Mouse (Mus musculus) lung, postnatal 0 days (tissue): ENCODE data around the gene Clec10a. TPM values are rescaled to one million over a fixed set of nuclear protein-coding genes. Genes with fewer than 3 reads are reported as not detected.

Experiments used
- ATAC-seq: fragments of 200-750 bp; cut with Nextera tagmentation; 2 replicates; pipeline ENCODE4 v1.8.0; 2017; ENCODE audit warnings: moderate library complexity
- DNase-seq: peaks from one replicate; pipeline ENCODE4 v3.0.0-alpha.2; 2016; ENCODE audit warnings: low spot score
- H3K27ac ChIP-seq: fragments of 300-500 bp; sonication (generic); 2 replicates; pipeline ENCODE4 v1.5.1; 2014; ENCODE audit warnings: antibody characterized with exemption, mild to moderate bottlenecking, low read length, mixed read lengths
- H3K27me3 ChIP-seq: fragments of 300-500 bp; sonication (generic); replicated peaks from 2 replicates; pipeline ENCODE4 v1.6.1; 2014; ENCODE audit warnings: low read length, mixed read lengths; ENCODE audit not compliant: insufficient read depth
- H3K36me3 ChIP-seq: fragments of 300-500 bp; sonication (generic); 2 replicates; pipeline ENCODE4 v1.6.1; 2014; ENCODE audit warnings: low read length, mixed read lengths; ENCODE audit not compliant: insufficient read depth
- H3K4me1 ChIP-seq: fragments of 300-500 bp; sonication (generic); 2 replicates; pipeline ENCODE4 v1.6.1; 2014; ENCODE audit warnings: antibody characterized with exemption, low read depth, low read length, mixed read lengths; ENCODE audit not compliant: insufficient read depth
- H3K4me2 ChIP-seq: fragments of 300-500 bp; sonication (generic); replicated peaks from 2 replicates; pipeline ENCODE4 v1.6.1; 2014; ENCODE audit warnings: low read depth, mild to moderate bottlenecking, low read length, moderate library complexity, mixed read lengths
- H3K4me3 ChIP-seq: fragments of 300-500 bp; sonication (generic); 2 replicates; pipeline ENCODE4 v1.5.1; 2014; ENCODE audit warnings: low read depth, low read length
- H3K9ac ChIP-seq: fragments of 300-500 bp; sonication (generic); replicated peaks from 2 replicates; pipeline ENCODE4 v1.6.1; 2014; ENCODE audit warnings: low read depth, mild to moderate bottlenecking
- H3K9me3 ChIP-seq: fragments of 300-500 bp; sonication (generic); 2 replicates; pipeline ENCODE4 v1.6.1; 2016; ENCODE audit warnings: low read length, mixed read lengths
- CTCF ChIP-seq: IDR thresholded peaks from 2 replicates; pipeline ENCODE4 v1.5.1; 2016; ENCODE audit warnings: antibody characterized with exemption, mild to moderate bottlenecking
- EP300 ChIP-seq: IDR thresholded peaks from 2 replicates; pipeline ENCODE4 v1.6.1; 2016; ENCODE audit warnings: antibody characterized with exemption, mild to moderate bottlenecking, control low read depth
- WGBS: fragments of 180-500 bp; shearing (Covaris S2); extraction: QIAGEN DNeasy Blood & Tissue Kit; methylation state at CpG from one replicate; pipeline ENCODE4 v1.1.7; 2014; 5-methylcytosine and 5-hydroxymethylcytosine counted together
- polyA plus RNA-seq: library from polyadenylated mRNA; unstranded; fragments of >200 nt; fragmentation: Nextera tagmentation; extraction: Ambion mirVana; gene quantifications from 2 replicates; pipeline ENCODE4 v1.2.1, GENCODE M21; 2015

Gene Clec10a
- polyA plus RNA-seq, 1 experiment from 2014 or later = 0.54 TPM

DNA sequence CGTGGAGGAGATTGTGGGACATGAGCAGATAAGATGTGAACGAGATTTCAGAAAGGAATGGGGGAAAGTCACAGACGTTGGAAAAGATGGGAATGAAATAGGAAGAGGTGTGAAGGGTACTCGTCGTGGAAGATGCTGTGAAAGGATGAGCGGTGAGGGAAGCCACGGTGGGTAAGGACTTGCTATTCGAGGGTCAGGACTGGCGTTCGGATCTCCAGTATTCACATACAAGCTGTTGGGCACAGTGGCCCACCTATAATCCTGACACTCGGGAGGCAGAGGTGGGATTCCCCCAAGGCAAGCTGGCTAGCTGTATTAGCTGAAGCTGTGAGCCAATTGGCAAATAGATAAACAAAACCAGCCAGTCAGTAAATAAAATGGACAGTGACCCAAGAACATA lies 22.8 kb downstream of the Clec10a start:
- H3K4me2 ChIP-seq = no peak overlapping the region
- no peak for TF ChIP-seq EP300
- no peak for TF ChIP-seq CTCF
- H3K9ac ChIP-seq = no peak overlapping the region
- no peaks in the 10 kb centered on the region for H3K4me1 ChIP-seq
- ATAC-seq = no peak
- H3K27me3 ChIP-seq = no peaks in the 10 kb centered on the region
- no peak for DNase-seq
- no peak overlapping the region for H3K4me3 ChIP-seq
- no peaks in the 10 kb centered on the region for H3K36me3 ChIP-seq
- WGBS = 74% methylated on average over 11 of the region's 11 CpGs
- H3K27ac ChIP-seq = no peak overlapping the region
- no peaks in the 10 kb centered on the region for H3K9me3 ChIP-seq

DNA sequence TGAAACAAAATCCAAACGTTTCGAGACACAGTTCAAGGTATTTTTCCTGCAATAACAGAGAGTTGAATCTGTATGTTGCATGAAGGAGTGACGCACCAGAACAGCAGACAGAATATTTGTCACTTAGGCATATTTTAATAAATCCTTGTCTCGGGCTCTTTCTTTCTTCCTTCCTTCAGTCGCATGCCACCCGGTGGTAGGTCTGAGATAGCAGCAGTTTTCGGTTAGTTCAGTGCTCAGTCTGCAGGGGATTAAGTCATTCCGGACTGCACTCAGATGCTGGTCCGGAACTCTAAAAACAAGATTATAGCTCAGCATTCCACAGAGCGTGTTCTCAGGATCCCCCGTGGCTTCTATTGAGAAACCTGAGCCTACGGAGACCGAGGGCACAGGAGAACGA lies 23.4 kb downstream of the Clec10a start:
- 32% methylated on average over 14 of the region's 14 CpGs for WGBS
- H3K4me3 ChIP-seq = no peak overlapping the region
- DNase-seq = peak; percentile 57

DNA sequence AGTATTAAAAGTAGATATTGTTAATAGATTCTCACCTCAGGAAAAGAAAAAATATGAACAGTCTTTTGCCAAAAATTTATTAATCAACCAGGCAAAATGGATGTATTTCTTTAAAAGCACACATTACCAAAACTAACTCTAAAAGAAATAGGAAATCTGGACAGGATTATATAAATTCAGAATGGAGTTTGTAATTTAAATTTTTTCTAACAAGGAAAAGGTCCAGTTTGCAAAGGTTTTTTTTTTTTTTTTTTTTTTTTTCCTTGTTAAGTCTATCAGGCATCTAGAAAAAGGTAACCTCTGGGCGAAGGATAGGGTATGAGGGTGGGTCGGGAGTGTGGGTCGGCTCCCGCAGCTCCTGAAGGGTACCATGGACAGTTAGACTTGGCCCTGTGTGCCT lies 24.5 kb downstream of the Clec10a start:
- H3K9ac ChIP-seq = no peak overlapping the region
- no peak for DNase-seq
- 97% methylated on average over 4 of the region's 4 CpGs for WGBS
- H3K4me3 ChIP-seq = no peak overlapping the region
- no peak overlapping the region for H3K27ac ChIP-seq
- ATAC-seq = no peak
- H3K4me2 ChIP-seq = no peak overlapping the region
- no peaks in the 10 kb centered on the region for H3K4me1 ChIP-seq
- H3K36me3 ChIP-seq = no peaks in the 10 kb centered on the region
- TF ChIP-seq CTCF (no peak), EP300 (no peak)
- no peaks in the 10 kb centered on the region for H3K9me3 ChIP-seq
- no peaks in the 10 kb centered on the region for H3K27me3 ChIP-seq

More for the DNA sequence above, 23.4 kb downstream of the Clec10a start:
- H3K9me3 ChIP-seq = no peaks in the 10 kb centered on the region
- no peaks in the 10 kb centered on the region for H3K4me1 ChIP-seq
- H3K27ac ChIP-seq = no peak overlapping the region
- no peak for ATAC-seq
- no peaks in the 10 kb centered on the region for H3K36me3 ChIP-seq
- TF ChIP-seq CTCF = peak; percentile 72
- TF ChIP-seq EP300 = no peak
- no peak overlapping the region for H3K9ac ChIP-seq
- no peak overlapping the region for H3K4me2 ChIP-seq
- no peaks in the 10 kb centered on the region for H3K27me3 ChIP-seq

DNA sequence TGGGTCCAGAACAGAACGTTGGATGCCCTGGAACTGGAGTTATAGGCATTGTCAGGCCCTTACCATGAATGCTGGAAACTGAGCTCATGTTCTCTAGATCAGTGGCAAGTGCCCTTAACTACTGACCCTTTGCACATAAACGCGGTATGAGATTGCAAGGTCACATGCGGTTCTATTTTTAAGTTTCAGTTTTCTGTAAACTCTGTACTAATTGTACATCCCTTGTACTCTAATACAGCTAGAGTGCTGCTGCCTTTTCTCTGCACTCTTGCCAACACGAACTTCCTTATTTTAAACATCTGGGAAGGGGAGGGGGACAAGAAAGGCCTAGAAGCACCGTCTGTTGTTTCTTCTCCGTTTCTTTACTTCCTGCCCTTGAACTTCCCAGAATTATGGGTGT lies 29.1 kb downstream of the Clec10a start:
- ATAC-seq = no peak
- DNase-seq = peak; percentile 44
- no peaks in the 10 kb centered on the region for H3K36me3 ChIP-seq
- no peaks in the 10 kb centered on the region for H3K4me1 ChIP-seq
- TF ChIP-seq EP300 = no peak
- no peak for TF ChIP-seq CTCF
- no peak overlapping the region for H3K27ac ChIP-seq
- WGBS = 33% methylated on average over 7 of the region's 7 CpGs
- no peak overlapping the region for H3K4me2 ChIP-seq
- H3K4me3 ChIP-seq = no peak overlapping the region
- no peaks in the 10 kb centered on the region for H3K27me3 ChIP-seq
- H3K9me3 ChIP-seq = no peaks in the 10 kb centered on the region
- no peak overlapping the region for H3K9ac ChIP-seq

DNA sequence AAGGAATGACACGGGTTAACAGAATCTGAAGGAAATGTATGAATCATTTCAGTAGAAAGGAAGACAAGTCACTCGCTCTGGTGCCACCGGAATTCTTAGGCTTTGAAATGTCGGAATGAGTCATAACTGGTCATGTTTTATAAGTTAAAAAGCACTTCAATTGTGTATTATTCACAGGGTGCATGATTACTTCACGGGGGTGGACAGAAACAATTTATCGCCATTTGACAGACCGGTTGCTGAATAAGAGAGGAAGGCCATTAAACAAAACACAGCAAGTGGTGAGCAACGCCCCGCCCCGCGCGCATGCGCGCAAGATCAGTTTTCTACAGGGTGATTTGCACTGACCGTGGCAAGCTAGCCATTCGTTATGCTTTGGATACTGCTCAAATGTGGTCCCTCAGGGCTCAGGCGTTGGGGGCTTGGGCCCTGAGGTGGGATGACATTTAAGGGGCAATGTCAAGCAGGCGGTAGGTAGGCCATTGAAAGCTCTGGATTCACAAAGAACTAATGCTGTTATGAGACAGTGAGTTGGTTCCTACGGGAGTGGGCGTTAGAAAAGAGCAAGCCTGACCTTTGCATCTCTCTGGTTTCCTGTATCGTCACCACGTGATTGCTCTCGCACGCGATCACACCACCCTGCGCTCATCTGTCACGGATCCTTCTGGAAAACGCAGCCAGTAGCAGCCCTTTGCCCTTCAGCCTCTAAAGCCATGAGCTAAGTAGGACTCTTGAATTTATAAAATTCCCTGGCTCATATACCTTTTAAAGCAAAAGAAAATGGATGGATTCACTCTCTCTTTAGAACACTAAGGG lies 33.5 kb downstream of the Clec10a start:
- Histone ChIP-seq H3K4me2 (no peak overlapping the region), H3K27ac (no peak overlapping the region), H3K36me3 (no peaks in the 10 kb centered on the region), H3K9me3 (no peaks in the 10 kb centered on the region), H3K27me3 (no peaks in the 10 kb centered on the region), H3K4me3 (no peak overlapping the region), H3K9ac (no peak overlapping the region), H3K4me1 (no peaks in the 10 kb centered on the region)
- no peak for TF ChIP-seq CTCF
- no peak for TF ChIP-seq EP300
- DNase-seq = peak; percentile 41
- ATAC-seq = peak; percentile 47
- 74% methylated on average over 28 of the region's 28 CpGs for WGBS

DNA sequence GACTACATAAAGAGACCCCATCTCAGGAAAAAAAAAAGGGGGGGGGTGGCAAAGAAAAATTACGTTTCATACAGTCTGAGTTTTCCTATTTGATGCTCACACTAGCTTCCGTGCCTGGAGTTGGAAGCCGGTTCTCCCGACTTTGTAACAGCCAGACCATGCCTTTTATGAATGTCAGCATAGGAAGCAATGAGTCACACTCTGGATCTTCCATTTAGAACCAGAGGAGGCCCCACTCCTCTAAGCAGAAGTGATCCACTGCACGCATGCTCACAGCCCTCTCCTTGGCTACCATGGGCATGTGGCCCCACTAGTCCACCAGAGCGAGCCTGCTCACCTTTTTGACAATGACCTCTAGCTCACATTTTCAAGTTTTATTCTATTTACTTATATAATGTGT lies 35.2 kb downstream of the Clec10a start:
- Histone ChIP-seq H3K9me3 (no peaks in the 10 kb centered on the region), H3K27me3 (no peaks in the 10 kb centered on the region), H3K4me2 (no peak overlapping the region), H3K27ac (no peak overlapping the region), H3K4me1 (no peaks in the 10 kb centered on the region), H3K9ac (no peak overlapping the region), H3K36me3 (no peaks in the 10 kb centered on the region), H3K4me3 (no peak overlapping the region)
- no peak for DNase-seq
- WGBS = 72% methylated on average over 6 of the region's 6 CpGs
- TF ChIP-seq CTCF (no peak), EP300 (no peak)
- no peak for ATAC-seq
